Mouse (Mus musculus): ENCODE measurements around the gene Naglu.

DNA sequence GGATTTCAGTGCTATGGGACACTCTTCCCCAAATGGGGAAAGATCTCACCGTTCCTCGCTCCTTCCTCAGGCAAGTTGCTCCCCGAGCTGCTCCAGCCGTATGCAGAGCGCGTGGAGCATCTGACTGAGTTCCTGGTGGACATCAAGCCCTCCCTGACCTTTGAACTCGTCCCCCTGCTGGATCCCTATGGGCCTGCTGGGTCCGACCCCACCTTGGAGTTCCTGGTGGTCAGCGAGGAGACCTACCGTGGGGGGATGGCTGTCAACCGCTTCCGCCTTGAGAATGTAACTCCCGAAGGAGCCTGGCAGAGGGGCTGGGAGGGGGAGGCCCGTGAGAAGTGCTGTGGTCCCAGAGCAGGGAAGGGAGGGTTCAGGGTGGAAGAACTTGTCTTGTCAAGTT lies 14.4 kb downstream of the Naglu start:
- no peak for TF ChIP-seq GATA1 (IDR thresholded peaks at IDR 0.05; ENCODE audit: low read length)
- TF ChIP-seq TAL1 (IDR thresholded peaks at IDR 0.05; ENCODE audit: low read length): no peak

Measured in erythroblast, embryonic 14.5 days (primary cell).